Mouse (Mus musculus) myocyte (in vitro differentiated cells): ENCODE measurements around the gene Flii.

ENCODE experiments used
- CEBPB ChIP-seq: IDR thresholded peaks from 2 replicates; pipeline ENCODE4 v1.6.1; 2011; ENCODE audit warnings: mild to moderate bottlenecking, moderate library complexity; ENCODE audit not compliant: poor library complexity, insufficient read depth, severe bottlenecking
- MAX ChIP-seq: IDR thresholded peaks from one replicate; pipeline ENCODE4 v1.6.1; 2011; ENCODE audit warnings: low read depth, mild to moderate bottlenecking, control low read depth
- MYOD1 ChIP-seq, 3 experiments: IDR thresholded peaks; one replicate each; pipeline ENCODE4 v1.6.1; 2011; ENCODE audit warnings: control low read depth in 2 of 3, low read depth in 2 of 3, mild to moderate bottlenecking in 2 of 3, moderate library complexity in 1 of 3; ENCODE audit not compliant: insufficient read length in 2 of 3, control insufficient read depth in 1 of 3
- MYOG ChIP-seq, 3 experiments: IDR thresholded peaks; one replicate each; pipeline ENCODE4 v1.6.1; 2011; ENCODE audit warnings: control low read depth in 2 of 3, low read depth in 2 of 3, mild to moderate bottlenecking in 2 of 3; ENCODE audit not compliant: insufficient read length in 2 of 3, control insufficient read depth in 1 of 3, insufficient read depth in 1 of 3
- POLR2A ChIP-seq: IDR thresholded peaks from one replicate; pipeline ENCODE4 v1.6.1; 2011; ENCODE audit warnings: low read depth, mild to moderate bottlenecking, control low read depth, moderate library complexity; ENCODE audit not compliant: insufficient read length

GRCm38 (mm10) chr11:60731251-60731650 lies 4.2 kb upstream of the Flii start:
- TF ChIP-seq POLR2A (no peak), MAX (no peak), MYOD1 (IDR thresholded peaks at IDR 0.05; ENCODE audit: control insufficient read depth in 1 of 3, insufficient read length in 2 of 3, low read depth in 2 of 3) (no peak), CEBPB (no peak), MYOG (IDR thresholded peaks at IDR 0.05; ENCODE audit: control insufficient read depth in 1 of 3, insufficient read depth in 1 of 3, insufficient read length in 2 of 3, low read depth in 2 of 3) (no peak)
